Mouse (Mus musculus): ENCODE data around the gene Gk.

GRCm38 (mm10) chrX:85778346-85778745, 1.7 kb upstream of the Gk start:
- no peak for TF ChIP-seq CTCF (IDR thresholded peaks at IDR 0.05; ENCODE audit: low read depth, low read length)
- no peak for TF ChIP-seq POLR2AphosphoS5 (IDR thresholded peaks at IDR 0.05; ENCODE audit: insufficient replicate concordance, low read depth, low read length)
